Mouse (Mus musculus) testis, adult 2 months (tissue): ENCODE data around the gene Hspb9.

Experiments used
- CTCF ChIP-seq: fragments of 200-500 bp; IDR thresholded peaks from 2 replicates; pipeline ENCODE4 v1.5.1; 2012; ENCODE audit warnings: low read depth, mild to moderate bottlenecking, inconsistent platforms, low read length, moderate library complexity; ENCODE audit not compliant: control insufficient read depth, insufficient read depth, insufficient replicate concordance
- POLR2A ChIP-seq: fragments of 200-500 bp; IDR thresholded peaks from 2 replicates; pipeline ENCODE4 v1.6.1; 2012; ENCODE audit warnings: low read depth, mild to moderate bottlenecking, inconsistent platforms, low read length, moderate library complexity; ENCODE audit not compliant: control insufficient read depth

DNA sequence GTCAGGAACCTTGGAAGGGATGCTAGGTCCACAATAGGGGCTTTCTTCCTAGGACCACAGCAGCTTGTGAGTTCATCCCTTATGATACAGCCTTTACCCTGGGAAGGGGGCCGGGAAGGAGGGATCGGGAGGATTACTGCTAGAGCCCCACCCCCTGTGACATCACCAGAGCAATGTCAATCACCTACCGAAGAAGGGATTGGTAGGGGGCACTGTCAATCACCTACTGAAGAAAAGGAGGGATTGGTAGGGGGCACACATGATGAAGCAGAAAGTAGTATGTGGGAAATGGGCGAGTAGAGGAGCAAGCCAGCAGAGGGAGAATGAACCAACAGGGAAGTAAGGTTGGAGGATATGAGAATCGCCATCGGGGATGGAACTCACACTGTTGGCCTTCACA is 42.8 kb downstream of the Hspb9 start:
- TF ChIP-seq POLR2A (no peak), CTCF (no peak)
